Mouse (Mus musculus) ES-CJ7 (cell line): ENCODE data around the gene Zfp213.
"Not testable (repeated sequence)": the region's sequence is repeated elsewhere in the genome, so short reads cannot be mapped to it uniquely, and the experiment has no call there.

Experiments used
- DNase-seq: peaks from one replicate; pipeline ENCODE4 v3.0.0; 2011; ENCODE audit warnings: low read depth, low spot score

Zfp213 gene

DNA sequence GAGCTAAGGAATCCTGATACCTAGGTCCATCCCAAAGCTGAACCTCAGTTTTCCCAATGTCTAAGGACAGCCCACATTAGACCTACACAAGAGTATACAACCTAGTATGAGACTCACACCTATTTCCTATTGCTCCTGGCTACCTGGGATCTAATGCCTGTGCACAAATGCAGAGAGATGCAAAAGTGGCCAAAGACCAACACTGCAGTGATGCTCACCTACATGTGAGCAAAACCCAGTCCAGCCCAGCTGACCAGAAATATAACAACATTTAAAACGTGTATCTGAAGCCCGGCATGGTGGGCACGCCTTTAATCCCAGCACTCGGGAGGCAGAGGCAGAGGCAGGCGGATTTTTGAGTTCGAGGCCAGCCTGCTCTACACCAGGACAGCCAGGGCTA lies 18.2 kb downstream of the Zfp213 start:
- no peak for DNase-seq

DNA sequence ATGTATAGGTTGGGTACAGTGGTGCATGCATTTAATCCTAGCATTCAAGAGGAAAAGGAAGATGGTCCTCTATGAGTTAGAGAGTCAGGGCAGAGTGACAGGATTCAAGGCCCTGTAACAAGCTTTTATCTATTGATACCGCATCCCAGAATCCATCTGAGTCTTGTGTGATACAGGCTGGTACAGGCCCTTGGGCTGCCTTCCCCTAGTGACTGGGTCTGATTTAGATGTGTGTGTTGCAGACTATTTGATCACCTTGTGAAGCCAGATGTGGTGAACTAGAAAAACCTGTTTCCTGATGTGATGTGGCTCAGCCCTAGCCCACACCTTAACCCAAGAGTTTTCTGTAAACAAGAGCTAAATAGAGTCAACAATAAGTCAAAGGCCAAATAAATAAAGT lies 19.3 kb downstream of the Zfp213 start:
- DNase-seq, result no peak

DNA sequence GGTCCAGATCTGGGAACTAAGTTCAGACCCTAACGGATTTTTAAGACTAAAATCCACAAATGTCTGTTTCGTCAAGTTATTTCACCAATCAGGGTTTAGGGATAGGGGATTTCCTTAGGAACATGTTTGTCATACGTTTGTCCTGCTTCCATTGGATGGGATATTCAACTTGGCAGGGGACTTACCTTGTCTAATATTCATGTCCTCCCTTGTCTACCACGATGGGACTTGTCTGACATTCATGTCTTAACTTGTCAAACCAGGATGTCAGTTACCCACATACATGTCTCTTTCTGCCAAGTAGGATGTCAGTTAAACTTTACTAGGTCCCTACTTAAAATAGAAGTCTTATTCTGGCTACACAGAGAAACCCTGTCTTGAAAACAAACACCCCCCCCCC lies 20.1 kb downstream of the Zfp213 start:
- no peak for DNase-seq

DNA sequence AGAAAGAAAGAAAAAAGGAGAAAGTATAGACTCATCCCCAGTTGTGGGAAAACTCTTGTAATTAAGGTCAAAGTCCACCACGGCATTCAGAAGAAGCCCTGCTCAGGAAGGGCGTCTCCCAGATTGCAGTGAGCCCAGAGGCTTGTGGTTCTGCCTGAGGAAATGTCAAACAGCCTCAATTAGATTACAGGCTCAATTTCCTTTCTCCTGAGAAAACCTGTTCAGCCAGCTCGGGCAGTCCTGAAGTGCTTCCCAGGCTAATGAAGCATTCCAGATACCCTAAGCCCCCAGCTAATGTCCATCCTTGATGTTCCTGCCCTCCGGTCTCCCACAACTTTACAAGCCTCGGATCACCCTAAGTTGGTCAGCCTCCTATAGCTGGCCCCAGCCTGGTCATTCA lies 20.7 kb downstream of the Zfp213 start:
- DNase-seq, result peak; percentile 46

DNA sequence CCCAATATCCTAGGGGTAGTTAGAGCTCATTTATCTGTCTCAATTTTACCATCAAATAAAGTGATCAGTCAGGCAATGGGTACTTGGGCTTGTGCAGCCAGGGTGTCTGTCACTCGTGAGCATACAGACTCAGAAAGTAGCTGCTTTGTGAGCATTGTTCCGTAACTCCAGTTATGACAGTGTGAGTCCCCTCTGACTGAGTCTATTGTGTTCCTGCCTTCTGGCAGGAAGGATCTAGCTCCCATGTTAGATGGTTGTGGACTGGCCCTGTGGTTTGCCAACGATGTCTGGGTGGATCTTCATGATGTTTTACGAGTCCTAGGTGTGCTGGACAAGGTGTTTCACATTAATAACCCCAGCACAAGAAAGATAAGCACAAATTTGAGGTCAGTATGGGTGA lies 21.2 kb downstream of the Zfp213 start:
- DNase-seq, result no peak

DNA sequence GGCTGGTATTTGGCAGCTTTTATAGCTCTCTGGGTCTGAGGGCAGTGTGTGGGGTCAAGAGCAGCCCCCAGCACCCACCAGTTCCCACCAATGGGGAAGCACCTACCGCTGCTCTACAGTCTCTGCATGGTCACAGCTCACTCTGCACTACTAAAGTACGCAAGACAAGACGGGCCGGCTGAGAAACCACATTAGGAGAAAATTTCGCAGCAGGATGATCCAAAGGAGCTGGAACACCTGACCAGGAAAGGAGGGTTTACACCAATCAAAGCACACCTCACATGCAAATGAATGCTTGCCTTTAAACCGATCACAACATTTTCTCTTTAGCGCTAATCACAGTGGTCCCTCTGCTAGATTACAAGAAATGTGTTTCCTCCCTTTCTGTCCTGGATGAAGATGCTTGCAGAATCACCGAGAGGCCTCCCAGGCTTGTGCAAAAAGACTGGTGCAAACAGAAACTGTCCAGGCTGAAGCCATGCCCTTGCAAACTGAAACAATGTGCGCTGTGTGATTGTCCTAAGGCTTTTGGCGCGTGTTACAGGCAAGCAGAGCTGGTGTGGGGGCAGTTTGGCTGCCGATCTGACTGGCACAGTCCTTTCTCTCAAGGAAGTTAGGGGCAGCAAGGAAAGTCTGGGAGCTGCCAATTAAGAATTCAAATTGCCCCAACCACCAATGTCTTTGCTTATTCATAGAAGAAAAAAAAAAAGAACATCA lies 21.9 kb downstream of the Zfp213 start:
- DNase-seq, result peak; percentile 71

DNA sequence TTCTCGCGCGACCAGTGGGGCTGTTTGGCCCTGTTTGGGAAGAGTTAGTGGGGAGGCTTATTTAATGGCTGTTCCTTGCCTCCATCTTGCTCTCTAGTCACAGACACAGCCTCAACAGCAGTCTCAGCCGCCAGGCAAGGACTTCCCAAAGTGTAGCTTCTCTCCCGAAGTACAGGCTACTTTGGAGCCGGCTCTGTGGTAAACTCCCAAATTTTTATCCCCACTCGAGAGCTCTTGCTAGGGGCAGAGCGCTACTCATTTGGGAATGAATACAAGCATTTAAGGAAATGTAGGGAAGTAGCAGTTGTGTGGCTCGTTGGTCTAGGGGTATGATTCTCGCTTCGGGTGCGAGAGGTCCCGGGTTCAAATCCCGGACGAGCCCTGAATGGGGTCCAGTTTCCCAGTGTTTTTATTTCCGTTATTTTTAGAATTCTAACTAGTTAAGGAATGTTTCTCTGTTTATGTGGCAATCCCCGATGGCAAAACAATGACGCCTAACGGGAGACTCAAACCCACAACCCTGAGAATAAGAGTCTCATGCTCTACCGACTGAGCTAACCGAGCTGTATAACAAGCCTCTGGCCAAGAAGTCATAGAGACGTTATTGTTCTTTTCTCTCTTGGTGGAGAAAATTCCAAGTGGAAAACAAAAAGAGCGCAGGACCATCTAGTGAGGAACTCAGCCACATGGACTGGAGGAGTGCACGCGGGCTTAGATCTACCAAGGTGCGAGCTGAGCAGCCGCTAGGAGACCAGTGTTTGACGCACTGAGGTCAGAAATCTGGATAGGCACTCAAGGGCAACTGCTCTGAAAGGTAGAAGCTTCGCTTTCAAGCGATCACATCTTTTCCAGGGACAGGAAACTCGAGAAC lies 23.2 kb downstream of the Zfp213 start:
- DNase-seq, result peak; percentile 82

DNA sequence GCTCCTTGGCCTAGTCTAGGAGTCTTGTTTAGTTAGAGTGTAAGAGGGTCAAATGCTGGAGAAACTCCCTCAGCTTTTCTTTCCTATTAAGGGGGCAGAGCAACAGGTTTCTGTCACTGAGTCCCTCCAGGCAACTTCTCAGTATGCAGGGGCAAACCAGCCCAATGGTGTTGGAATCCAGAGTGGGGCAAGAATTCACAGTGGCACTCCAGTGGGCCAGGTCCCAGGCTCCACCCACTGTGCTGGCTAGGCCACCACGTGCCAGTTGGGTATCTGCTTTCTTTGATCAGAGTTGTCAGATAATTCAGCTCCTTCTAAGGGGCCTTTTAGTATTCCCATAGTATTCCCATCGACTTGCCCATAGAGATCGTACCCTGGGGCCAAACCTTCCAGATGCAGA lies 23.9 kb downstream of the Zfp213 start:
- peak; percentile 25 for DNase-seq

DNA sequence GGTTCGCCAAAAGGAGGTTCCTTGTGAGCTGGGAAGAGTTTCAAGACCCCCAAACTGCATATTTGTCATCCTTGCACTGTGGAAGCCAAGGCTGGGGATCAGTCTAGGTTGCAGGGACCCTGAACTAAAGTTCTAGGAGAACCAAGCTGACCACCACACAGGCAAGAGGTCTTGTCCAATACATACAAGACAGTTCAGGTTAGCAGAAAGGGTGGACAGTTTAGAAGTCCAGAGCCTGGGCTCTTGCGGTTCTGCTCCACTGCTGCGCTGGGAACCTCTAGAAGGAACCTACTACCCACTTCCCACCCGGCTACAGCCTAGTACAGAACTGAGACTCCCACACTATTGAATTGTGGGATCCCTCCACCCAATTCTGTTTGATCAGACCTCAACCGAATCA lies 24.4 kb downstream of the Zfp213 start:
- DNase-seq, result peak; percentile 1

DNA sequence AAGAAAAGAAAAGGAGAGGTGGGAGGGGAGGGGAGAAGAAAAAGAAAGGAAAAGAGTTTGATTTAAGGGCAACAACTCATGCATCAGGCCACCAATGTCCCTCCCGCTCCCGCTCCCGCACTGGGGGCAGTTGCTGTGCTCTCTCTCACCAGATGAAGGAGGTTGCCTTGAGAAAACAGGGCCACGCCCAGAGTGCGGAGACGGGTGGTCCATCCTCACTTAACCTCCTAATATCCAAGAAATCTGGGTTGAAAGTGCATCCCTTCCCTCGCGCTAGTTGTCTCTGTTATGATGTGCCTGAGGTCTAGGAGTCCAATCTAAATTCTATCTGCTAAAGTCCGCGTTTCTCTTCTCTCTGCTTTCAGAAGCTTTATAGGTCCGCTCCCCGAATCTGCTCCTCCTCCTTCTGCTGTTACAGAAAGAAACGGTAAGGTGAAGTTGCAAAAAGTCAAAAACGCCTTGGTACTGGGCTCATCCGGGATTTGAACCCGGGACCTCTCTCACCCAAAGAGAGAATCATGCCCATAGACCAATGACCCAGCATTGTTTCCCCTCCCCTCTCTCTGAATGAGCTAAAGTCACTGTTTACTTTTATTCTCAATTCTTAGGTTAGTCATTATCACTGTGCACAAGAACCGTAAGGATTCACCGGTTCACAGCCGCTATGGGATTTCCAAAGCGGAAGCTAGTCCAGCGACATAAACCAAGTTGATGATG lies 25.6 kb downstream of the Zfp213 start:
- DNase-seq, result peak; percentile 81

DNA sequence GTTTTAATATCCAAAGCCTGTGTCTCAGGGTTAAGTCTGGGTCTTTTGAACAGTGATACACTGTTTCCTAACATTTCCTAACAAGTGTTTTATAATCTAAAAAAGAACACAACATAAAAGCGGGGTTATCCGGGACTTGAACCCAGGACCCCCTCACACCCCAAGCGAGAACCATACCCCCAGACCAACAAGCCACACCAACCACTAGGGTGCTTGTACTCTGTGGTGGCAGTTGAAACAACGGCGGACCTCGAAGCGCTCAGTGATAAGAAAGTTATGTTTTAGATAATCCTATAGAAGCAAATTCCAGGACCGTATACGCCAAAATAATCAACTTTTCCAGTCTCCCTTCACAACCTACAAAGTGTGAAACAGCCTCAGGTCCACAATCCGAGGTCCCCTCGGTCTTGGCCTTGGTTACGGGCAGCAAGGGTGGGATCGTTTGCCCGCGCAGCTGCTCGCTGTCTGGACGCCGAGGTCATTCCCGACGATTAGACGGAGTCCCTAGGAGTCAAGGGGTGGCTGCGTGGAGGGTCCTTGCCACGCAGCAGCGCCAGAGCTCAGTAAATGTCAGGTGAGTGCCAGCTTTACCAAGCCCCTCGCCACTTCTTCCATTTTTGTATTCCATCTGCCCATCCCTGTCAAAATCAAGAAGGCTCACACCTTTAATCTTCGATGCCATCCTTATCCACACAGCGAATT lies 26.3 kb downstream of the Zfp213 start:
- peak; percentile 42 for DNase-seq

DNA sequence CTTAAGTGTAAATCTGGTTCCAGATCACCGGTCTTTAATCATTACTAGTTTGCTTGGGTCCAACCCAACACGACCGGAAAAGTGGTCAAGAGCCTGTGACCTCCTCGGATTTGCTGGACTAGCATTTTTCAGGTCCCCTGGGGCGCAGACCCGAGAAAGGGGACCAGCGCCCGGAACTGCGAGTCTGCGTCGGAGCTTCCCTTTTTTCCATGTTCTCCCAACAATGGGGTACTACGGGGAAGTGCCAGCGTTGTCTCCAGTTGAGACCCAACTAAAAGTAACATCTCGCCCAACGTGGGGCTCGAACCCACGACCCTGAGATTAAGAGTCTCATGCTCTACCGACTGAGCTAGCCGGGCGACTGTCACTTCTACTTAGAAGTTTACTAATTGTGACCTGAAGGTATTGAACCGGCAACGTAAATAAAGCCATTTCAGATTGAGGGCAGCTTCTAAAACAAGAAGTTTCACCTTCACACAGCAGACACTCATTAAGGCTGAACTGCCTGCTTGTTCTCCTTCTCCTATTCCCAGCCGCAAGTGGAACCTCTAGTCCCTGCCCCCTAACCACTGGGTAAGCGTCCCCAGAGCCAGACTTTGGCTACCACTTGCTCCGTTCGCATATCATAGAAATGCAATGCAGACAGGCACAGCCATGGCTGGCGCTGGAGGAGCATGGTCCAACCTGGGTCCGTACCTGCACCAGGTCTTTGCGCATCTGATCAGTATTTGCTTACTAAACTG lies 28.8 kb downstream of the Zfp213 start:
- DNase-seq, result peak; percentile 76

DNA sequence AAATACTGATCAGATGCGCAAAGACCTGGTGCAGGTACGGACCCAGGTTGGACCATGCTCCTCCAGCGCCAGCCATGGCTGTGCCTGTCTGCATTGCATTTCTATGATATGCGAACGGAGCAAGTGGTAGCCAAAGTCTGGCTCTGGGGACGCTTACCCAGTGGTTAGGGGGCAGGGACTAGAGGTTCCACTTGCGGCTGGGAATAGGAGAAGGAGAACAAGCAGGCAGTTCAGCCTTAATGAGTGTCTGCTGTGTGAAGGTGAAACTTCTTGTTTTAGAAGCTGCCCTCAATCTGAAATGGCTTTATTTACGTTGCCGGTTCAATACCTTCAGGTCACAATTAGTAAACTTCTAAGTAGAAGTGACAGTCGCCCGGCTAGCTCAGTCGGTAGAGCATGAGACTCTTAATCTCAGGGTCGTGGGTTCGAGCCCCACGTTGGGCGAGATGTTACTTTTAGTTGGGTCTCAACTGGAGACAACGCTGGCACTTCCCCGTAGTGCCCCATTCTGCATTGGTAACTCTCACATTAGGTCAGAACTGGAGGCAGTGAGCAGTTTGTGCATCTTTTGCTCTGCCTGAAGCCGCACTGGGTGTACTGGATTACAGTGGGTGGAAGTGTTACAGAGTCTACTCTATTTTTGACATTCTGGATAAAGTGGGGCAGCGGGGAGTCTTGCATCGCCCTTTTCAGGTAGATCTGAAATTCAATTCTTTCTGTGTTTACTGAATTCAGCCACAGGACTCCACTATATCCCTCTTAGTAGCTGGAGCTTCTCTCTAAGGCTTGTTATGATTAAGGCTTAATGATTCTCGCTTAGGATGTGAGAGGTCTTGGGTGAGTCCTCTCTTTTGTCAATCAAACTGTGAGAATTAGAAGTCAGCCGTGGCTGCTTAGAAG lies 30.2 kb downstream of the Zfp213 start:
- DNase-seq, result peak; percentile 79

DNA sequence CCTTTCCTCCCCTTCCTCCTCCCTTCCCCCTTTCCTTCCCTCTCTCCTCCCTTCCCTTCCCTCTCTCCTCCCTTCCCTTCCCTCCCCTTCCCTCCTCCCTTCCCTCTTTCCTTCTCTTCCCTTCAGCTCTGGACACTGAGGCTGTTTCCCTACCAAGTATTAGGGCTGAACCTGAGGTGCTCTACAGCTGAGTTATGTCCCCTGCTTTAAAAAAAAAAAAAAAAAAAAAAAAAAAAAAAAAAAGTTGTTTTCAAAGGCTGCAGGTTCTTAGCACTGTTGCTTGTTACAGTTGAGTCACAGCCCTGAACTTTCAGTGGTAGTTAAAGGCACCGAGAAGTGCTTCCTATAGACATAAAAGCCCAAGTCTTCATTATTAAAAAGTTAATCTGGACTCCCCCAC lies 32.6 kb downstream of the Zfp213 start:
- DNase-seq, result not testable (repeated sequence)

DNA sequence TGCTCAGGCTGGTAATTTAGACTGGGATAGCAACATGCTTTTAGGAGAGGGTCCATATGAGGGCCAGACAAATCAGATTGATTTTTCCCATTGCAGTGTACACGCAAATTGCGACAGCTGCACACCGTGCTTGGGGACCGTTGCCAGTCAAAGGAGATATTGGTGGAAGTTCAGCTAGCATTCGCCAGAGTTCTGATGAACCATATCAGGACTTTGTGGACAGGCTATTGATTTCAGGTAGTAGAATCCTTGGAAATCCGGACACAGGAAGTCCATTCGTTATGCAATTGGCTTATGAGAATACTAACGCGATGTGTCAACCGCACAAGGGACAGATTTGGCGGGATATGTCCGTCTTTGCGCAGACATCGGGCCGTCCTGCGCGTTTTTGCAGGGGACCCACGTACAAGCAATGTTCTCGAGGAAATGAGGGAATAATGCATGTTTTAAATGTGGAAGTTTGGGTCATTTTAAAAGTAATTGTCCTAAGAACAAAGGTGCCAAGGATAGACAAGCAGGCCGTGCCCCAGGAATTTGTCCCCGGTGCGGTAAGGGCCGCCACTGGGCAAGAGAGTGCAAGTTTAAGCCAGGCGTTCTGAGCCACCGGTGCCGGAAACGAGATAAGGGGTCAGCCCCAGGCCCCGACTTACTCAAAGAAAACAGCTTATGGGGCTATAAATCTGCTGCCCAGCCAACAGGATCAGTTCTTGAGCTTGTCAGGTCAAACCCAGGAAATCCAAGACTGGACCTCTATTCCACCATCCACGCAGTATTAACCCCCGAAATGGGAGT lies 40.9 kb downstream of the Zfp213 start:
- not testable (repeated sequence) for DNase-seq

DNA sequence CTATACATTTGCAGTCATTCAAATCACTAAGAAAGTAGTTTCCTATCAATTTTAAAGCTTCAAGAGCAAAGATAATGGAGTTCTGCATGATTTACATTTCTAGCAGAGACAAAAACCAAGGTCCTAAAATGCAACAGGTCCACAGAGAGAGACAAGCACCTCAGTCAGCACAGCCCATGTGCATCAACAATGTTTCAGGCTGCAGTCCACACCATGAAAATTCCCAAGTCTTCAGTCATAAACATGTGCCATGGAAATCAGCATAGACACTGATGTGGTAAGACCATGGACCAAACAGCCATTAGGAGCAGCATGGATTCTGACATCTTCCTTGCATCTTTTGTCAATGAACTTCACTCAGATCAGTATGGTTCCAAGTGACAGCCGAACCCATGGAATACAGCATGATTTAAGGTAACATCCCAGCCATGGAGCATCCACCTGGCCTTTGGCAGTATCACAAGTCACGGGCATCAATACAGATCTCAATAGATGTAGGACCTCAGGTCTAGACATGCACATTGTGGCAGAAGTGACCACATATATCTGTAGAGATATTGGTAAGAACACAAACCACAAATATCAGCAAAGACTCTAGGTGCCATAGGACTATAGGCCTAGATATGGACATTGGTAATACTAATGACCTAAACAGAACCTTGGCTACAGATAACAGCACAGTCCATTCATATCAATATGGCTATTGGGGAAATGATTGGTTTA lies 45.2 kb downstream of the Zfp213 start:
- DNase-seq, result no peak
